ENCODE assay signal across 15 mouse cellular contexts in genomic region chr4:88011870-88012572, GRCm38 (mm10). TPM values are rescaled to one million over a fixed set of nuclear protein-coding genes. Genes with fewer than 3 reads are reported as not detected.
DNase-seq lines count a peak whose midpoint lies in the region; ATAC-seq and TF ChIP-seq lines count a peak whose summit lies in the region.
"Had no signal": no experiment of that assay in that cellular context is flagged by ENCODE, and none has a peak within 500 bp of the region (broad histone marks: within the 10 kb centered on the region; RNA-seq: fewer than 3 reads in every experiment).

No protein-coding gene starts in this region.

- H3K9me3 ChIP-seq in heart, embryonic 16.5 days (replicated peaks; ENCODE audit: control insufficient read depth, low read length) = no peaks in the 10 kb centered on the region
- no peaks in the 10 kb centered on the region for H3K9me3 ChIP-seq in lung, postnatal 0 days (ENCODE audit: low read length)
- no peaks in the 10 kb centered on the region for H3K9me3 ChIP-seq in limb, embryonic 10.5 days (replicated peaks)
- no peaks in the 10 kb centered on the region for H3K9me3 ChIP-seq in neural tube, embryonic 15.5 days (replicated peaks)
- H3K9me3 ChIP-seq in midbrain, embryonic 13.5 days = no peaks in the 10 kb centered on the region
- H3K9me3 ChIP-seq: embryonic facial prominence, embryonic 13.5 days had no signal

- H3K4me2 ChIP-seq in heart, embryonic 16.5 days (ENCODE audit: low read depth, low read length) = peak overlapping the region; percentile 1; the same call in 1 of the 2 replicates
- no peak overlapping the region for H3K4me2 ChIP-seq in lung, postnatal 0 days (replicated peaks; ENCODE audit: low read depth, low read length)
- H3K4me2 ChIP-seq in neural tube, embryonic 15.5 days = peak overlapping the region; percentile 11
- no peak overlapping the region for H3K4me2 ChIP-seq in midbrain, embryonic 13.5 days (replicated peaks)
- H3K4me2 ChIP-seq: embryonic facial prominence, embryonic 13.5 days; lung, embryonic 14.5 days had no signal

- H3K27me3 ChIP-seq in heart, embryonic 16.5 days (ENCODE audit: control insufficient read depth, insufficient read depth, low read length) = no peaks in the 10 kb centered on the region
- H3K27me3 ChIP-seq in lung, postnatal 0 days (replicated peaks; ENCODE audit: insufficient read depth, low read length) = no peaks in the 10 kb centered on the region
- no peaks in the 10 kb centered on the region for H3K27me3 ChIP-seq in limb, embryonic 10.5 days (ENCODE audit: low read depth, poor library complexity, severe bottlenecking)
- H3K27me3 ChIP-seq in neural tube, embryonic 15.5 days (replicated peaks) = no peaks in the 10 kb centered on the region
- no peaks in the 10 kb centered on the region for H3K27me3 ChIP-seq in midbrain, embryonic 13.5 days
- H3K27me3 ChIP-seq: embryonic facial prominence, embryonic 13.5 days had no signal

- WGBS in heart, embryonic 16.5 days = 61% methylated on average over 4 of the region's 4 CpGs
- 55% methylated on average over 4 of the region's 4 CpGs for WGBS in lung, postnatal 0 days
- WGBS in limb, embryonic 10.5 days = 64% methylated on average over 4 of the region's 4 CpGs
- WGBS in neural tube, embryonic 15.5 days = 35% methylated on average over 4 of the region's 4 CpGs
- 68% methylated on average over 4 of the region's 4 CpGs for WGBS in midbrain, embryonic 13.5 days

- no peaks in the 10 kb centered on the region for H3K36me3 ChIP-seq in heart, embryonic 16.5 days (ENCODE audit: control insufficient read depth, insufficient read depth)
- H3K36me3 ChIP-seq in lung, postnatal 0 days (ENCODE audit: insufficient read depth, low read length) = no peaks in the 10 kb centered on the region
- peaks cover 23% of the 10 kb centered on the region; the same call in 1 of the 2 replicates for H3K36me3 ChIP-seq in limb, embryonic 10.5 days
- H3K36me3 ChIP-seq in neural tube, embryonic 15.5 days = no peaks in the 10 kb centered on the region
- H3K36me3 ChIP-seq in midbrain, embryonic 13.5 days = peaks cover 17% of the 10 kb centered on the region; the same call in 1 of the 2 replicates

- no peak for ATAC-seq in heart, embryonic 16.5 days (replicated peaks; ENCODE audit: extremely low read depth, insufficient read depth, low FRiP score)
- ATAC-seq in lung, postnatal 0 days = peak; percentile 41; the same call in 1 of the 2 replicates
- no peak for ATAC-seq in neural tube, embryonic 15.5 days (ENCODE audit: low FRiP score)
- no peak for ATAC-seq in midbrain, embryonic 13.5 days

- no peak overlapping the region for H3K9ac ChIP-seq in heart, embryonic 16.5 days (ENCODE audit: low read length)
- H3K9ac ChIP-seq in lung, postnatal 0 days (replicated peaks; ENCODE audit: low read depth) = no peak overlapping the region
- H3K9ac ChIP-seq in neural tube, embryonic 15.5 days (replicated peaks) = no peak overlapping the region
- H3K9ac ChIP-seq in midbrain, embryonic 13.5 days (replicated peaks) = no peak overlapping the region
- H3K9ac ChIP-seq: embryonic facial prominence, embryonic 13.5 days; lung, embryonic 14.5 days had no signal

- H3K4me1 ChIP-seq in heart, embryonic 16.5 days (ENCODE audit: control insufficient read depth, insufficient read depth, low read length) = peaks cover 39% of the 10 kb centered on the region
- H3K4me1 ChIP-seq in lung, postnatal 0 days (ENCODE audit: insufficient read depth, low read depth, low read length) = no peaks in the 10 kb centered on the region; the same call in 1 of the 2 replicates
- peaks cover 53% of the 10 kb centered on the region for H3K4me1 ChIP-seq in limb, embryonic 10.5 days
- H3K4me1 ChIP-seq in neural tube, embryonic 15.5 days = peaks cover 51% of the 10 kb centered on the region
- peaks cover 60% of the 10 kb centered on the region for H3K4me1 ChIP-seq in midbrain, embryonic 13.5 days (replicated peaks)

- TF ChIP-seq CTCF in lung, postnatal 0 days (IDR thresholded peaks at IDR 0.05) = no peak
- TF ChIP-seq CTCF in layer of hippocampus, adult 2 months (conservative IDR thresholded peaks at IDR 0.05) = no peak

- H3K4me3 ChIP-seq in heart, embryonic 16.5 days (ENCODE audit: low read length) = no peak overlapping the region
- H3K4me3 ChIP-seq in lung, postnatal 0 days (ENCODE audit: low read depth, low read length) = no peak overlapping the region
- 0 out of 2 replicates have a peak overlapping the region, but pooled peaks have one; percentile 1 for H3K4me3 ChIP-seq in limb, embryonic 10.5 days
- H3K4me3 ChIP-seq in neural tube, embryonic 15.5 days (replicated peaks) = no peak overlapping the region
- no peak overlapping the region for H3K4me3 ChIP-seq in layer of hippocampus, adult 2 months
- no peak overlapping the region for H3K4me3 ChIP-seq in midbrain, embryonic 13.5 days (replicated peaks)
- H3K4me3 ChIP-seq: embryonic facial prominence, embryonic 13.5 days had no signal

- no peak overlapping the region for H3K27ac ChIP-seq in heart, embryonic 16.5 days (ENCODE audit: low read length)
- H3K27ac ChIP-seq in lung, postnatal 0 days (ENCODE audit: low read length) = no peak overlapping the region
- no peak overlapping the region for H3K27ac ChIP-seq in limb, embryonic 10.5 days
- no peak overlapping the region for H3K27ac ChIP-seq in neural tube, embryonic 15.5 days (replicated peaks)
- no peak overlapping the region for H3K27ac ChIP-seq in layer of hippocampus, adult 2 months
- H3K27ac ChIP-seq in midbrain, embryonic 13.5 days = no peak overlapping the region
- H3K27ac ChIP-seq: embryonic facial prominence, embryonic 13.5 days had no signal

- DNase-seq in heart, postnatal 4 days = no peak
- DNase-seq in lung, postnatal 0 days (ENCODE audit: low spot score) = peak; percentile 50
- no peak for DNase-seq in lung, postnatal 25 days (ENCODE audit: low spot score)
- no peak for DNase-seq in limb, embryonic 10.5 days (ENCODE audit: low spot score)
- no peak for DNase-seq in layer of hippocampus, adult 2 months (ENCODE audit: low spot score in 2 of 2)
- DNase-seq: cerebellum, adult 9-10 months; gastrocnemius, postnatal 25 days; kidney, adult 8-10 months; layer of hippocampus, adult 9-11 months; lung, embryonic 14.5 days; thymus, postnatal 36 days had no signal

- no peak; the same call in 1 of the 2 replicates for TF ChIP-seq EP300 in lung, postnatal 0 days (IDR thresholded peaks at IDR 0.05)

RNA-seq across cellular contexts. Expression of gene Mllt3, which starts 21.1 kb away (rescaled TPM):
- 23.2 and 26.5 TPM in 2 replicates for polyA plus RNA-seq in heart, embryonic 16.5 days (2015; fragmentation: Nextera tagmentation; extraction: Ambion mirVana)
- 10 to 100 TPM; 14.0 to 17.7 TPM for total RNA-seq in heart, postnatal 4 days (2021)
- 32.7 and 37.0 TPM in 2 replicates for polyA plus RNA-seq in lung, postnatal 0 days (2015; fragmentation: Nextera tagmentation; extraction: Ambion mirVana)
- polyA plus RNA-seq in limb, embryonic 10.5 days (2016; fragmentation: Nextera tagmentation; extraction: Ambion mirVana) = 46.7 and 49.7 TPM in 2 replicates
- 62.3 and 69.0 TPM in 2 replicates for polyA plus RNA-seq in neural tube, embryonic 15.5 days (2015; fragmentation: Nextera tagmentation; extraction: Ambion mirVana)
- total RNA-seq in layer of hippocampus, adult 2 months (2021) = 10 to 100 TPM; 54.6 to 58.7 TPM
- 115 and 119 TPM in 2 replicates for polyA plus RNA-seq in midbrain, embryonic 13.5 days (2015; fragmentation: Nextera tagmentation; extraction: Ambion mirVana)

Comparison
In these comparisons a context has a peak if more than half of its experiments do, and no peak if none do; other contexts are left out.
1. H3K4me2 ChIP-seq: peak in heart, embryonic 16.5 days (single experiment) and neural tube, embryonic 15.5 days (single experiment); none in lung, postnatal 0 days (single experiment) and midbrain, embryonic 13.5 days (single experiment).